Mouse (Mus musculus): Measurements from ENCODE around the gene Atf3.

The Atf3 gene

GRCm38 (mm10) chr1:191140983-191141382, 76.9 kb downstream of the Atf3 start:
- DNase-seq, result no peak

GRCm38 (mm10) chr1:191138874-191139495, 78.9 kb downstream of the Atf3 start:
- no peak for DNase-seq

DNA sequence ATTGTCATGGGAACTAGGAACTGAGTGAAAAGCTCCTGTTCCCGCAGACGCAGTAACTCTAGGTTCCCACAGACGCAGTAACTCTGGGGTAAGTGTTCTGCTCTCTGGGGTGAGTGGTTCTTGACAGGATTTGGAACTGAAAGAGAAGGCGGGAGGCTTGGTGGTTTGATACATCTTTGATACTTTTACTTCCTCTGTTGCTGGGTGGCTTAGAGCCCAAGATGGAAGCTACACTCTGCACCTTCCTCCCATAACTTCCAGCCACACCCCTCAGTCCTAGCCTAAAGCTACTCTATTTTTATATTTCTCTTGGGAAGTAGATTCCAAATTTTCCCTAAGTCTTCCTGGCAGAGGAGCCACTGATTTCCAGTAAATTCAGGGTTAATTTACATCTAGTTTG, 79.4 kb downstream of the Atf3 start:
- no peak for DNase-seq

DNA sequence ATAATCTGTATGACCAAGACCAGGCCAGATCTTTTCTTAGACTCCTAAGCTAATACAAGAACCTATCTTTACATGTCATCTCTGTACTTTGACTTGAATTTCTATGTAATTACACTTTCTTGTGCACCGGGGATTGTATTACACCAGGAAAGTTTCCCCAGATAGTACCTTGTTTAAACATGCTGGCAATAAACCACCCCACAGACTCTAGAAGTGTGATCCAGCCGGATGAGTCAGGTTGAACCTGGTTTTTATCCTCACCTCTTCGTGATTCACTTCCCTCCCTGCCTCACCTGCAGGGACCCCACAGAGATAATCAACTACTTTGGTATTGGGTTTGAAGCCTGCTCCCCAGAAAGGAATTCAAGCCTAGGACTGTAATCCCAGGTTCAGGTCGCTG, 82.4 kb downstream of the Atf3 start:
- no peak for DNase-seq

DNA sequence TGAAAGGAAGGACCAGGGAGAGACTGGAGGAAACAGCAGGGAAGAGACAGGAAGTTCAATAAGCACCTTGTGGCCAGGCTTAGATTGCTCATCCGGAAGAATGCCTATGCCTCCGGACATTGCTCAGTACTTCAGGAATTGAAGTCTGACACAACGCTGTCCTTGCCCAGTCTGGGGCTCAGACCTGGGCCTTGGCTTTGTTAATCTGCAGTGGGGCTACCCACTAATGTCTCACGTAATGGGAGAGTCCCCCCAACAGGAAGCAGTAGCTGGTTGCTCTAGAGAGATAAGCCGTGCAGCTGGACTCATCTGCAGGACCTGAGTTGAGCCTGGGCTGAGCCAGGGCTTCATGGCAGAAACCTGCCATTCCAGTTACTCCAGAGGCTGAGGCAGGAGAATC, 84.9 kb downstream of the Atf3 start:
- no peak for DNase-seq

DNA sequence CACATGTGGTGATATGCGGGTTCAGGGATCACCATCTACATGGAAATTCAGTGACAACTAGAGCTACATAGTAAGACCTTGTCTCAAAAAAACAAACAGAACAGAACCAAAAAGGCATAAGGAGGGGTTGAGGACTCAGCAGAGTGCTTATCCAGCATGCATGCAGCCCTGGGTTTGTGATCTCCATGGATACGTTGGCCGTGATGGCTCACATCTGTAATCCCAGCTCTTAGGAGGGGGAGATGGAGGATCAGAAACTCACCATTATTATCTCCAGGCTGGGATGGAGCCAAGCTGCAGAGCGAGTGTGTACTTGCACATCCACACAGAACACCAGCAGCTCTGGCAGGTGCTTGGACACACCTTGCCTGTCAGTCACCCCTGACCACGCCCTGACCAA, 85.6 kb downstream of the Atf3 start:
- no peak for DNase-seq

DNA sequence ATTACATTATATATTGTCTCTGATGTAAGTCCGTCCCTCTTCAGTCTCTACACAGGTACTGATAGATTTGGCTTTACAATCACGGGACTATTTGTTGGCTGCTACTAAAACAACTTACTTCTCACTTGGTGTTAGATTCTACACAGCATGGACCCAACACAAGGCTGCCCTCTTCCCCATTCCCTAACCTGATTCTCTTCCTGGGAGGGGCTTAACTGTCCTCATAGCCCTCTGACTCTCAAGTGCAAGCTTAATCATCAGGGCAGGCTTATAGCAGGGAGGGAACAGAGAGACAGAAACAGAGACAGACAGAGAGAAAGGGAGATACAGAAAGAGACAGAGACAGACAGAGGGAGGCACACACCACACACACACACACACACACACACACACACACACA, 86.1 kb downstream of the Atf3 start:
- DNase-seq, result no peak

- DNase-seq, result peak; percentile 5
Observed at GRCm38 (mm10) chr1:191125811-191126638, 91.8 kb downstream of the Atf3 start.

- DNase-seq, result no peak
Observed at GRCm38 (mm10) chr1:191124288-191124687, 93.6 kb downstream of the Atf3 start.

DNA sequence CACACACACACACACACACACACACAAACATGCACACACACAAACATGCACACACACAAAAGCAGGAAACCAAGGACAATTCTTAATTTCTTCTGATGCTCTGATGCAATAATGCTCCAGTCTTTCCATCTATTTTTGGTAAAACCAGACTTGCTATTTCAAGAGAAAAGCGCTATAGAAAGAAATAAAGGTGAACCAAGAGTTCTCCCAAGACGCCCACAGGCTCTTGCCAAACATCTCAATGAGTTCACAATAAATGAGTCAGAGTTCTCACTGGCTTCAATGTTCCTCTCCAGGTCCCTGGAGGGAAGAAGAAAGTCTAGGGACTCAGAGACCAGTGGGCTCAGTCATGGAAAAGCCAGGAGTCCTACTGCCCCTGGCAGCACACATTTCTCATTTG, 94.1 kb downstream of the Atf3 start:
- DNase-seq, result no peak

GRCm38 (mm10) chr1:191122744-191123143, 95.1 kb downstream of the Atf3 start:
- DNase-seq, result no peak
